Mouse (Mus musculus): ENCODE measurements around the gene 2210011C24Rik. TPM values are rescaled to one million over a fixed set of nuclear protein-coding genes. Genes with fewer than 3 reads are reported as not detected.

Gene 2210011C24Rik
- polyA plus RNA-seq, 1 experiment from 2014 or later: 51.0 TPM

DNA sequence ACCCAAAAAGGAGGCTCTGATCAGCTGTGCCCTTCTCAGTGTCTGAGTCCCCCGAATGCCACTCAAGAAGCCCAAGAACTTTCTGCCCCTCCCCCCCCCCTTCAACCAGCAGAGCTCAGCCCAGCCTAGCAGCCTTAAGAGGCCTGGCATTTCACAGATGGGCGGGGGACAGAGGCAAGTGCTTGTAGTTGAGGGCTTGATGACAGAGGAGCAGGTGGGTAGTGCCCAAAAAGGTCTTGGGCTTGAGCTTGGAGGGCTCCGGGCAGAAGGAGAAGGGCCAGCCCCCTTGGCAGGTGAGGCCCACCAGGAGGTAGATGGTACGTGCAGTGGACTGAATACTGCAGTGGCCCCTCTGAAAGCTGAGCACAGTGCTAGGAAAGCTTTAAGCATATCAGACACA is 37.5 kb downstream of the 2210011C24Rik start:
- peak overlapping the region; percentile 71; the same call in 1 of the 2 replicates for H3K27ac ChIP-seq (ENCODE audit: low read length)
- peaks cover 11% of the 10 kb centered on the region; the same call in 1 of the 2 replicates for H3K4me1 ChIP-seq (ENCODE audit: insufficient read depth, low read depth, low read length)
- DNase-seq (ENCODE audit: low spot score) (peak; percentile 60), ATAC-seq (peak; percentile 4; the same call in 1 of the 2 replicates)
- no peak overlapping the region for H3K4me3 ChIP-seq (ENCODE audit: low read depth, low read length)
- H3K9me3 ChIP-seq (ENCODE audit: low read length): no peaks in the 10 kb centered on the region
- no peaks in the 10 kb centered on the region for H3K36me3 ChIP-seq (ENCODE audit: insufficient read depth, low read length)
- H3K9ac ChIP-seq (replicated peaks; ENCODE audit: low read depth): no peak overlapping the region
- H3K27me3 ChIP-seq (replicated peaks; ENCODE audit: insufficient read depth, low read length): no peaks in the 10 kb centered on the region
- no peak; the same call in 1 of the 2 replicates for TF ChIP-seq EP300 (IDR thresholded peaks at IDR 0.05)
- TF ChIP-seq CTCF (IDR thresholded peaks at IDR 0.05): no peak
- H3K4me2 ChIP-seq (replicated peaks; ENCODE audit: low read depth, low read length): peak overlapping the region; percentile 92
- 52% methylated on average over 4 of the region's 4 CpGs for WGBS

DNA sequence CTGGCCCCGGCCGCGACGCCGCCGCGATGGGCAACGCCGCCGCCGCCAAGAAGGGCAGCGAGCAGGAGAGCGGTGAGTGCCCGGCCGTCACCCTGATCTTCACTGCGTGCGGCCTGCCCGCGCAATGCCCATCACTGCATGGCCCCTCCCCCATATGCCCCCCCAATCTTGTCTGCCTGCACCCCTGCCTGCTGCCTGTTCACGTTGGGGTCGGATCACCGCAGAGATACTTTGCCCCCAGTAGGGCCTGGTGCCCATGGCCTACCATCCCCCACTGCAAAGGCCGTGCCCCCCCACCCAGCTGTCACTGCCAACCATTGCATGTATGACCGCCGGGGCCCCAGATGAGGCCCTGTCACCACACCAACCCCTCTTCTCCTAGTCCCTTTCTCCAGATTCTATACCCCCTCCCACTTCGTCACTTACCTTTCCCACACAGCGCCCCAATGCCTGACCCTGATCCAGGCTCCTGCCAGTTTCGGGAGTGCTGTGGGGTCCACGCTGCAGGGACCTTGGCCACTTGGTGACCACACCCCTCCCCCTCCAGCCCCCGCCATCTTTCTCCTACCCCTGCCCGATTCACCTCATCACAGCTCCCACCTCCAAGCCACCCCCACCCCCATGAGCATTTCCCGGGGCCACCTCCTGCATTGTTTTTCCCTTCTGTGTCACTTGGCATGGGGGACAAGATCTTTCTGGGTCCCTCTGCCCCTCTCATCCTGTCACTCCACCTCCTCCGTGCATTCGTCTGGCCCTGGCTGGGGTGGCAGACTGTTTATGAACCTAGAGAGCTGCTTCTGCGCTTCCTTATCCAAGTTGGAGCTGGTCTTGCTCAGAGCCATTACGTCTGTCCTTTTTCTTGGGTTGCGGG is 38.6 kb downstream of the 2210011C24Rik start:
- Histone ChIP-seq H3K27me3 (replicated peaks; ENCODE audit: insufficient read depth, low read length) (no peaks in the 10 kb centered on the region), H3K9me3 (ENCODE audit: low read length) (no peaks in the 10 kb centered on the region), H3K4me3 (ENCODE audit: low read depth, low read length) (peak overlapping the region; percentile 91), H3K9ac (replicated peaks; ENCODE audit: low read depth) (peak overlapping the region; percentile 76), H3K4me2 (replicated peaks; ENCODE audit: low read depth, low read length) (peak overlapping the region; percentile 92), H3K27ac (ENCODE audit: low read length) (peak overlapping the region; percentile 71), H3K4me1 (ENCODE audit: insufficient read depth, low read depth, low read length) (peaks cover 11% of the 10 kb centered on the region; the same call in 1 of the 2 replicates), H3K36me3 (ENCODE audit: insufficient read depth, low read length) (no peaks in the 10 kb centered on the region)
- ATAC-seq: peak; percentile 21
- DNase-seq (ENCODE audit: low spot score): peak; percentile 37
- no peak for TF ChIP-seq EP300 (IDR thresholded peaks at IDR 0.05)
- TF ChIP-seq CTCF (IDR thresholded peaks at IDR 0.05): no peak
- WGBS: 2% methylated on average over 17 of the region's 37 CpGs

DNA sequence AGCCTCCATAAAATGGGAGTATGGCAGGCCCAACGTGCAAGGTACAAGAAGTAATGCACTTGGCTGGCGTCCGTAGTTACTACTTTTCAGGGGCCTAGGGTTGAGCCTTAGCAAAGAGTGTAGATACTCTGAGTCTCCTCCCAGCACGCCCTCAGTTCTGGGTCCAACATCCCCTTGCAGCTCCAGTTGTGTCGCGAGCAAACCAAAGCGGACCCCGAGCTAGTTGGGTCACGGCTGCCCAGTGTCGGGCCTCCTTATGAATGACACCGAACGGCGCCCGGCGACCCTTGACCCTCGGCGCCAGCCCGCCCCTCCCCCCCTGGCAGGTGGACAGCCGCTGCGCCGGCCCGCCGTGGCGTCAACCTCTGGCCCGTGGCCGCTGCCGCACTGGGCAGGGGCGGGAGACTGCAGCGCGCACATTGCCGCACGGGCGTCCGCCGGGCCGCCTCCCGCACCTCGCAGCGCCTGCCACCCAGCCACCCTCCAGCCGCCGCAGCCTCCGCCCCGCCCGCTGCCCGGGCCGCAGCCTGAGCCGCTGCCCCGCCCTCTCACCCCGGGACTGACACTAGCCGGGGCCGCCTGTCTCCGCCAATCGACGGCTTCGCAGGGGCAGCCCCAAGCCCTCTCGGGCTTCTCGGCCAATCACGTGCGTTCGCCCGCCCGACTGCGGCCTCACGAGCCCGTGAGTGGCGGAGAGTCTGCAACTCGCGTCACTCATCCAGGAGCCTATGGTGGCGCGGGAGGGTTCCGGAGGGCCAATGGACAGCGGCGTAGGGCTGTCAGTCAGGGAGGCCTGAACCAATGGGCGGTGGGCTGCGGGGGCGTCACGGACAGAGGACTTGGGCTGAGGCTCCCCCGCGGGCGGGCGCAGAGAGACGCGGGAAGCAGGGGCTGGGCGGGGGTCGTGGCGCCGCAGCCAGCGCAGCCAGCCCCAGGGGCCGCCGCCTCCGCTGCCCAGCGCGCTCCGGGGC is 39.5 kb downstream of the 2210011C24Rik start, which contains the start of gene Prkaca:
Prkaca (plus strand) TSS at position 844 of the 971 bp plus-strand sequence.
- Histone ChIP-seq H3K4me3 (ENCODE audit: low read depth, low read length) (peak within 1 kb of the TSS; percentile 91), H3K27ac (ENCODE audit: low read length) (peak within 1 kb of the TSS; percentile 71), H3K27me3 (replicated peaks; ENCODE audit: insufficient read depth, low read length) (no peaks in the 10 kb centered on the region), H3K36me3 (ENCODE audit: insufficient read depth, low read length) (no peaks in the 10 kb centered on the region), H3K9ac (replicated peaks; ENCODE audit: low read depth) (peak within 1 kb of the TSS; percentile 76), H3K4me2 (replicated peaks; ENCODE audit: low read depth, low read length) (peak within 1 kb of the TSS; percentile 92), H3K9me3 (ENCODE audit: low read length) (no peaks in the 10 kb centered on the region), H3K4me1 (ENCODE audit: insufficient read depth, low read depth, low read length) (peaks cover 8% of the 10 kb centered on the region; the same call in 1 of the 2 replicates)
- DNase-seq (ENCODE audit: low spot score) (peak; percentile 99), ATAC-seq (peak; percentile 99)
- TF ChIP-seq EP300 (IDR thresholded peaks at IDR 0.05): no peak
- no peak for TF ChIP-seq CTCF (IDR thresholded peaks at IDR 0.05)
- under 1% methylated on average over 64 of the region's 94 CpGs for WGBS

DNA sequence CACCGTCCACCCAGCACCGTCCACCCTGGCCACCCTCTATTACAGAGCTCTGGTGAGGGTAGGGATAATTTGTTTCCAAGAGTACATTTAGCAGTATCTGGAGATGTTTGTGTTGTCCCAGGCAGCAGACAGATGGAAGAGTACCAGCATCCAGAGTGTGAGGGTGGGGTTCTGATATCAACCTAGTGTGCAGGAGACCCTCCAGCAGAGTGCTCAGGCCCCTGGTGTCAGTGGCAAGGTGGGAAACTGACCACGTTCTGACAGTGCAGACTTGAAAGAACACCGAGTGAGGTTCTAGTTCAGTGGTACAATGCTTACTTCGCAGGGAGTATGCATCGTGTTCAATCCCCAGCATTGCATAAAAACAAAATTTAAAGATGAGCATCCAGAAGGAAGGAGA is 40.3 kb downstream of the 2210011C24Rik start:
- H3K27me3 ChIP-seq (replicated peaks; ENCODE audit: insufficient read depth, low read length): no peaks in the 10 kb centered on the region
- H3K27ac ChIP-seq (ENCODE audit: low read length): peak overlapping the region; percentile 43; the same call in 1 of the 2 replicates
- H3K36me3 ChIP-seq (ENCODE audit: insufficient read depth, low read length): no peaks in the 10 kb centered on the region
- H3K9me3 ChIP-seq (ENCODE audit: low read length): no peaks in the 10 kb centered on the region
- no peak for ATAC-seq
- H3K4me3 ChIP-seq (ENCODE audit: low read depth, low read length): no peak overlapping the region
- no peak overlapping the region for H3K9ac ChIP-seq (replicated peaks; ENCODE audit: low read depth)
- peak overlapping the region; percentile 92; the same call in 1 of the 2 replicates for H3K4me2 ChIP-seq (replicated peaks; ENCODE audit: low read depth, low read length)
- 0 out of 2 replicates have a peak, but pooled peaks cover 2% of the 10 kb centered on the region for H3K4me1 ChIP-seq (ENCODE audit: insufficient read depth, low read depth, low read length)
- WGBS: 78% methylated on average over 6 of the region's 6 CpGs
- TF ChIP-seq EP300 (IDR thresholded peaks at IDR 0.05) (no peak), CTCF (IDR thresholded peaks at IDR 0.05) (no peak)
- no peak for DNase-seq (ENCODE audit: low spot score)

DNA sequence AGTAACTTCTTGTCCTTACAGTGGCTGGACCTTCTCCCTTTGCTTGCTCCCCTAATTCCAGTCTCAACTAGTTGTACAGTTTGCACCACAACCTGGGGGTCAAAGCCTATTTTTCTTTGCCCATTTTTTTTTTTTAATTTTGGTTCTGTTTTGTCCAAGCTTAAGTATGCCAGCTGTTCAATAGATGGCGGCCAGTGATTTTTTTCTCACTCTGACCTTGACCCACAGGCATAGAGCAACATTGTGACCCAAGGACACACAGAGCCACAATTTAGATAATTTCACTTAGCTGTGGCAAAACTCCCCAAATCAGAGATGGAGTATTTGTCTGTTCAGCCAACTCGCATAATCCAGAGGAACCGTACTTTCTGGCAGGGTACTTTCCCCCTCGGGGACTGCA is 40.9 kb downstream of the 2210011C24Rik start:
- H3K36me3 ChIP-seq (ENCODE audit: insufficient read depth, low read length): no peaks in the 10 kb centered on the region
- DNase-seq (ENCODE audit: low spot score) (no peak), ATAC-seq (no peak)
- H3K27ac ChIP-seq (ENCODE audit: low read length): no peak overlapping the region
- TF ChIP-seq EP300 (IDR thresholded peaks at IDR 0.05): no peak
- no peak for TF ChIP-seq CTCF (IDR thresholded peaks at IDR 0.05)
- 0 out of 2 replicates have a peak, but pooled peaks cover 2% of the 10 kb centered on the region for H3K4me1 ChIP-seq (ENCODE audit: insufficient read depth, low read depth, low read length)
- no peaks in the 10 kb centered on the region for H3K27me3 ChIP-seq (replicated peaks; ENCODE audit: insufficient read depth, low read length)
- 89% methylated on average over 4 of the region's 4 CpGs for WGBS
- no peak overlapping the region for H3K4me3 ChIP-seq (ENCODE audit: low read depth, low read length)
- H3K9ac ChIP-seq (replicated peaks; ENCODE audit: low read depth): no peak overlapping the region
- no peaks in the 10 kb centered on the region for H3K9me3 ChIP-seq (ENCODE audit: low read length)
- H3K4me2 ChIP-seq (replicated peaks; ENCODE audit: low read depth, low read length): no peak overlapping the region

Data from lung, postnatal 0 days (tissue).